Mouse (Mus musculus) macrophage (primary cell): ENCODE measurements around the gene Gm17387. TPM values are rescaled to one million over a fixed set of nuclear protein-coding genes. Genes with fewer than 3 reads are reported as not detected.
"Not testable (repeated sequence)": the region's sequence is repeated elsewhere in the genome, so short reads cannot be mapped to it uniquely, and the experiment has no call there.

Experiments
- H3K27ac ChIP-seq: fragments of 350-480 bp; formaldehyde crosslinking; 2 replicates; pipeline ENCODE4 v1.9.0; 2021
- H3K36me3 ChIP-seq: fragments of 350-480 bp; formaldehyde crosslinking; 2 replicates; pipeline ENCODE4 v1.9.0; 2021; ENCODE audit errors: inconsistent target
- H3K4me3 ChIP-seq: fragments of 350-480 bp; formaldehyde crosslinking; 2 replicates; pipeline ENCODE4 v1.9.0; 2021; ENCODE audit errors: inconsistent target
- H3K79me2 ChIP-seq: fragments of 350-480 bp; formaldehyde crosslinking; 2 replicates; pipeline ENCODE4 v1.9.0; 2021; ENCODE audit errors: inconsistent target
- WGBS: methylation state at CpG from one replicate; pipeline ENCODE4 v1.1.7; 2026; ENCODE audit warnings: inconsistent platforms; ENCODE audit not compliant: missing documents; 5-methylcytosine and 5-hydroxymethylcytosine counted together
- polyA plus RNA-seq: library from polyadenylated mRNA; stranded (reverse); fragments of 250-400 nt; gene quantifications from 3 replicates; pipeline ENCODE4 v1.2.4, GENCODE M21; 2018; ENCODE audit warnings: inconsistent platforms

Gene Gm17387
- polyA plus RNA-seq, 1 experiment from 2014 or later = not detected

DNA sequence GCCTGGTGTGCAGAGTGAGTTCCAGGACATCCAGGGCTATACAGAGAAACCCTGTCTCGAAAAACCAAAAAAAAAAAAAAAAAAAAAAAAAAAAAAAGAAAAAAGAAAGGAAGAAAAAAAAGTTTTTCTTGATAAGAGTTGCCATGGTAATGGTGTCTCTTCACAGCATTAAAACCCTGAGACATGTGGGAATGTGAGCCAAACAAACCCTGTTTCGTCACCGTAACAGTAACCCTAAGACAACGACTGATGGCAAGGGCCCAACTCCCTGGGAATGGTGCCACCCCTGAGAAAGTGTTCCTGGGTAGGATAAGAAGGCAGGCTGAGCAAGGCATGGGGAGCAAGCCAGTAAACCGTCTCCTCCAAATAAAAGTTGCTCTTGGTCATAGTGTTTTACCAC lies 22.0 kb upstream of the Gm17387 start:
- Histone ChIP-seq H3K27ac (no peak overlapping the region), H3K36me3 (no peaks in the 10 kb centered on the region), H3K4me3 (no peak overlapping the region), H3K79me2 (peaks cover 29% of the 10 kb centered on the region)
- 82% methylated on average over 4 of the region's 5 CpGs for WGBS

DNA sequence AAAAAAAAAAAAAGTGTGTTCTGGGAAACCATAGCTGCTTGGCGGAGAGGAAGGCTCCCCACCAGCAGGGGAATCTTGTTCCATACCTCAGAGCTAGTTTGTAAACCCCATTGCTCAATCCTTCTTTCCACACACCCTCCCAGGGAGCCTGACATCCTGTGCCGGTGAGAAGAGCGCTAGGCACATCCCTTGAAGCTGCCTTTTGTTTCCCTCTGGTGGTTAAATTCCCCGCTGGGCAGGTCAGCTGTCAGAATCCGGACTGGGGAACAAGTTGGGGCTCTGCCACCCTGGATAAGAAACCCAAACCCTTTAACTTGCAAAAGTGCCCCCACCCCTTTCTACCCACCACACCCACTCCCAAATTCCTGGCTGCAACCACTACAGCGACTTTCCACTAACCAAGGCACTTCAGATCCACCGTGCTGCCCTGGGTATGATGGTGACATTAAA lies 20.6 kb upstream of the Gm17387 start:
- peaks cover 29% of the 10 kb centered on the region for H3K79me2 ChIP-seq
- H3K27ac ChIP-seq = no peak overlapping the region
- WGBS = 21% methylated on average over 7 of the region's 7 CpGs
- no peak overlapping the region for H3K4me3 ChIP-seq
- H3K36me3 ChIP-seq = no peaks in the 10 kb centered on the region

DNA sequence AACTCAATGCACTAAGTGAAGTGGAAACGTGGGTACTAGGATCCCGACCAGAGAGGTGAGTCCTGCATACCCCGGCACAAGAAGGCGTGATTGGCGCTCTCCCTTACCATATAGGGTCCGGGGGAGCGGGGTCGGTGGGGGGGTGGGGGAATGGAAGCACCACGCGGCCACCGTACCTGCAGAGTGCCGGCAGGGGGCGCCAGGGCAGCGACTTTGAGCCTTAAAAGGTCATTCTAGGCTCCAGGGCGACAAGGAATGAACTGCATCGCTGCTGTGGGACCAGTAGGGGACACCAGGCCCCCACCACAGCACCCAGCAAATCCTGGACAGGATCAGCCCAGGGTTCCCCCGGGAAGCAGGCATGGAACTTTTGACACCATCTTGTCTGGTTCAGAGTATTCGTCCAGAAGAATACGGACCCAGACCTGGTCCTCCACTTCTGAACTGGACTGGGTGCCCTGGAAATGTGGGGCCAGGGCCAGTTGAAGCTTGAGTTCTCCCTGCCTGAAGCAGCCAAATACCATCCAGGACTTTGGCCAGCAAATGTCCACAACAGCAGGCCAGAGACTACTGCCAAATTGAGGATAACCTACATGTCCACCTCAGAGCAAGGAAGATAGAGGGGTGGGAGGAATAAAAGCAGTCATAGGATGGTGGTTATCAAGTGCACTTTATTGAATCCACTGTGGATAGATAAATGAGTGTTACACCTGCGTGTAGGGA lies 19.8 kb upstream of the Gm17387 start:
- peaks cover 29% of the 10 kb centered on the region for H3K79me2 ChIP-seq
- H3K36me3 ChIP-seq = no peaks in the 10 kb centered on the region
- H3K4me3 ChIP-seq = peak overlapping the region; percentile 84
- 5% methylated on average over 16 of the region's 20 CpGs for WGBS
- H3K27ac ChIP-seq = peak overlapping the region; percentile 92

DNA sequence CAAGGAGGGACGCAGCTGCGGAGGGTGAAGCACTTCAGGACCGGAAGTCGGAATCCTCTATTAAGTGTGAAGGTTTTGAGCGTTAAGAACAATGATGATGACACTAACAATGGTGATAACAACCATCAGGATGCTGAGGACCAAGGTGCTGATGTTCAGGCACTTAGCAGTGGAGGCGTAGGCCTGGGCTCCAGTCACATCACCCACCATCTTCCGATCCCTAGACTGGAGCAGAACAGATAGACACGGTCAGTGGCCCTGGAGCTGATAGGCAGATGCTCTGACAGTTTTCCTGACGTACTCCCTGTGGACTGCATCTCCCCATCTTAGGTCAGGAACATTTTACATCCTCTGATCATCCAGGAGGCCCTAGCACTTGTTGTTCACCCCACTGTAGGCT lies 19.3 kb upstream of the Gm17387 start:
- WGBS = 31% methylated on average over 9 of the region's 9 CpGs
- Histone ChIP-seq H3K27ac (peak overlapping the region; percentile 92), H3K79me2 (peaks cover 29% of the 10 kb centered on the region), H3K4me3 (peak overlapping the region; percentile 84), H3K36me3 (0 out of 2 replicates have a peak, but pooled peaks cover 4% of the 10 kb centered on the region)

DNA sequence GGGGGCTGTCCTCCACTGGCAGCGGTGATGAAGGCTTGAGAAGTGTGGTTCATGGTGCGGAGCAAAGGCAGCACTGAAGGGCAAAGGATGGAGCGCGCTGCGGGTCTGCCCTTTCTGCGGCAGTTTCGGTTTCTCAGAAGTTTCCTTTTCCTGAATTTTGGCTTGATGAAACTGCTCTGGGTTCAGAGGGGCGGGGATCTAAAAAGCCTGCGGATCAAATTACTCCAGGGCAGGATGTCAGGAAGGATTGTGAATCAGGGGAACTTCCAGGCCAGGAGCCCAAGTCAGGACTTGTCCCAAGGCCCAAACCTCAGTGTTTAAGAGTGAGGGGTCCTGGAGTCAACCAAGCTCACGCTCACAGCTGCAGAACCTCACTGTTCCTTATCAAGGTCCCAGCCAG lies 18.3 kb upstream of the Gm17387 start, which contains the start of gene Ifitm3:
Gene Ifitm3 (minus strand): TSS at position 178 of the 400 bp plus-strand sequence.
- 0 out of 2 replicates have a peak, but pooled peaks cover 4% of the 10 kb centered on the region for H3K36me3 ChIP-seq
- H3K27ac ChIP-seq = peak within 1 kb of the TSS; percentile 92
- H3K4me3 ChIP-seq = peak within 1 kb of the TSS; percentile 84
- WGBS = 5% methylated on average over 10 of the region's 10 CpGs
- peaks cover 37% of the 10 kb centered on the region for H3K79me2 ChIP-seq

DNA sequence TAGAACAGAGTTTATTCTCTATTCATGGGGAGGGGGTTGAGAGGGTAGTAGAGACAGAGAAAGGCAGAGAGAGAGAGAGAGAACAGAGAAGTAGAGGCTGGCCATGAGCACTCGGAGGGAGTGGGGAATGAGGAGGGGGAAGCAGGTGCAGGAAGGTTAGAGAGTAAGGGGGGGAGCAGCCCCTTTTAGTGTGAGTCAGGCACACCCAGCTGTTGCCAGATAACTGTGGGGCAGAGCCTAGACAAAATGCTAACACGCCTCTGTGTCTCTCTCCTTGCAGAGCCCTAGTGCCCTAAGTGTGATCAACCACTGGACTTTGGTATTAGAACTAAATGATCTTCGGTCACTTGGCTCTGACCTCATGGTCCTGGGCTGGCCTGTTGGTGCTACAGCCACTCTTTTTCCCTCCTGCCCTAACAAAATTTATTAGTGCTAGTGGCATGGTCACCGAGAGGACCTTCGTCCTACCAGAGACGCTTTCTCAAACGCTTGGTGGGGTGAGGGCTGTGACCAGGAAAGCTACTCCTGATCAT lies 17.6 kb upstream of the Gm17387 start:
- Histone ChIP-seq H3K79me2 (peaks cover 45% of the 10 kb centered on the region), H3K36me3 (0 out of 2 replicates have a peak, but pooled peaks cover 4% of the 10 kb centered on the region), H3K4me3 (no peak overlapping the region), H3K27ac (peak overlapping the region; percentile 92)
- 88% methylated on average over 7 of the region's 7 CpGs for WGBS

DNA sequence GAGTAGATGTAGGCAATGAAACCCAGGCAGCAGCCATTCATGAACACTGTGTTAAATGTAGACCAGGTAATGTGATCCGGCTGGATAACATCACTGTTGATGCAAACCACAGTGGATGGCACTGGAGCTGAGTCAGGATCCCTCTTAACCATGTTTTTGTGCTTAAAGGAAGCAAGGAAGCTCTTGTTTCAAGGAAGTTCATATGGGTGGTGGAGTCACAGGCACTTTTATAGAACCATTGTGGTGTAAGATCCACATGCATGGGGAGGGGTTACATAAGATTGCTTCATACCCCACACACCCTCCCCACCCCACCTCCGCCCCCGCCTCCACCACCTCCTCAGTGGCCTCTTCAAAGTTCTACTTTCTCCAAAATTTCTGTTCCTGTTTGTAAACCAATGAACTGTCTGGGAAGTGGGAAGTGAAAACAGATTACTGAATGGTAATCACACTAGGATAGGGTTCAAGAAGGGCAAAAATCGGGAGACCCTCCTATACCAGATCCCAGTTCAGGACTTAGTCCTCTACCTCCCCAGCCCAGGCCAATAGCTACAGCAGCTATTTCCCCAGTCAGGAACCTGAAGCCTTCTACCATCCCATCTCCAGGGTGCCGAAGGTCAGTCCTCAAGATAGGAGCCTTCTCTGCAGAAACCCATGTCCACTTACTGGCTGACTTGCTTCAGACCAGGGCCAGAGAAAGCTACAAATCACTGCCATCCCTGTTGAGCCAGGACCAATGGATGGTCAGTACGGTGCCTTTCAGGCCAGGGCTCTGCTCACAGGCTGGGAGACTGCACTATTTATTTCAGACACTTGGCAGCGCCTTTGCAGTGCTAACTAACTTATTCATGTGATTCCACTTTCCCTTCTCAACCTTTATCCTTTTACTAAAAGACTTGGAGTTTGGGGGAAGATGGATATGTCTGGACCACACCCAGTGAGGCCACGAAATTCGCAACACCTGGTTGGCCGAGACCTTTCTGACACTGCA lies 11.9 kb upstream of the Gm17387 start:
- H3K4me3 ChIP-seq = peak overlapping the region; percentile 43
- 0 out of 2 replicates have a peak, but pooled peaks cover 4% of the 10 kb centered on the region for H3K36me3 ChIP-seq
- H3K79me2 ChIP-seq = peaks cover 18% of the 10 kb centered on the region
- 47% methylated on average over 9 of the region's 10 CpGs for WGBS
- peak overlapping the region; percentile 98 for H3K27ac ChIP-seq

DNA sequence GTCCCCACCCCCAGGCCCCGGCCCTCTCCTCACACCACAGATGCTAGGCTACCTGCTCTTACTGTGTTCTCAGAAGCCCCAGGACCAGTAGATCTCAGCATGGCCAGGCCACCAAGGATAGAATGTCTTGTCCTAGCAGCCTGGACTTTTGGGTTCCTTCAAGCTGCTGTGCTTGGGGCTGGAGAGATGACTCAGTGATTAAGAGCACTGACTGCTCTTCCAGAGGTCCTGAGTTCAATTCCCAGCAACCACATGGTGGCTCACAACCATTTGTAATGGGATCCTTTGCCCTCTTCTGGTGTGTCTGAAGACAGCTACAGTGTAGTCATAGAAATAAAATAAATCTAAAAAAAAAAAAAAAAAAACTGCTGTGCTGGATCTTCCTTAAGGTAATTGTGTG lies 11.1 kb upstream of the Gm17387 start, which contains the start of gene Ifitm6:
Gene Ifitm6 (minus strand): TSS at position 101 of the 400 bp plus-strand sequence.
- peaks cover 18% of the 10 kb centered on the region for H3K79me2 ChIP-seq
- H3K27ac ChIP-seq = peak within 1 kb of the TSS; percentile 98
- H3K36me3 ChIP-seq, H3K4me3 ChIP-seq: not testable (repeated sequence)
- 80% methylated on average over 1 of the region's 1 CpGs for WGBS

DNA sequence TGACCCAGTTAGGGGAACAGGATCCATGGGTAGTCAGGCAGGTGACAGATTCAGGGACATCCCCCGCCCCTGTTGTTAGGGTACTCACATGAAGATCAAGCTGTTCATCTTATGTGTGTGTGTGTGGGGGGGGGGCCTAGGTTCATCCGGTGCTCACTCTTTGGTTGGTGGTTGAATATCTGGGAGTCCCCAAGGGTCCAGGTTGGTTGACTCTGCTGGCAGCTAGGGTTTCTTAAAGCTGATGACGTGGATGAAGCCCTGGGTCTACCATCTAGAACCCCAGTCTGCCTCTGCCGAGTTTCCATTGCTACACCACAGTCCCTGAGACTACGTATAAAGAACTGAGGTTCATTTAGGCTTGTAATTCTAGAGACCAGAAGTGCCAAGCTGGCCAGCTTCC lies 9.9 kb upstream of the Gm17387 start:
- 0 out of 2 replicates have a peak, but pooled peaks cover 4% of the 10 kb centered on the region for H3K36me3 ChIP-seq
- no peak overlapping the region for H3K27ac ChIP-seq
- no peak overlapping the region for H3K4me3 ChIP-seq
- 97% methylated on average over 5 of the region's 5 CpGs for WGBS
- peaks cover 18% of the 10 kb centered on the region for H3K79me2 ChIP-seq

DNA sequence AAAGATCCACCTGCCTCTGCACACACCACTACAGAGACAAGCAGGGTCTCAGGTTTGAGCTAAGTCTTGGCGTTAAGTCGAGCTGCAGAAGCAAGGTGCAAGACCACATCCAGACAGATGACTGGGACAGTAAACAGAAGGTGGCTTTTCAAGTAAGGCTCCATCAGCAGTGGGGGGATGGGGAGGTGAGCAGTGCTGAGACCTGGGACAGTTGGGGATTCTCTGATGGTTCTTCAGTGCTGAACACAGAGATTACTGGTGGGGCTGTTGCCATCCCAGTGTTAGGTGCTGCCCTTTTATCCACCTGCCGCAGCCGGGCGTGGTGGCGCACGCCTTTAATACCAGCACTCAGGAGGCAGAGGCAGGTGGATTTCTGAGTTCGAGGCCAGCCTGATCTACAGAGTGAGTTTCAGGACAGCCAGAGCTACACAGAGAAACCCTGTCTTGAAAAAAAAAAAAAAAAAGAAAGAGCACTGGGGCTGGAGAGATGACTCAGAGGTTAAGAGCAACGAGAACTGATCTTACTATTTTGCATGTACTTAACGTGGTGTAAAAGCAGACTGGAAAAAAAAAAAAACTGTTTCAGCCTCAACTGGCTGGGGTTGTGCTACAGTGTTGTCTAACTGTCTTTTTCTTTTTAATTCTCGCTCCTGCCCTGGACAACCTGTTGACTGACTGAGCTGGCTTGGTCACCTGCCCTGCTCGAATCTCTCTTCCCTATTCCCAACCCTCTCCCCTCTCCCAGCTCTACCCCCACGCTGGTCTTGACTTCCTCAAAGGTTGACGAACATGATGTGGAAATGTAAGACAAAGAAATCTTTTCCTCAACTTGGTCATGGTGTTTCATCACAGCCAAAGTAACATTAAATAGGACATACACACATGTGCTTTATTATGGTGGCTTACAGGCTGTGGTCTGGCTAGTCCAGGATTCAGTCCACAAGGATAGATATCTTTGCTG lies 7.2 kb upstream of the Gm17387 start:
- no peak overlapping the region for H3K4me3 ChIP-seq
- no peaks in the 10 kb centered on the region for H3K36me3 ChIP-seq
- peak overlapping the region; percentile 85 for H3K27ac ChIP-seq
- 54% methylated on average over 12 of the region's 14 CpGs for WGBS
- no peaks in the 10 kb centered on the region for H3K79me2 ChIP-seq

DNA sequence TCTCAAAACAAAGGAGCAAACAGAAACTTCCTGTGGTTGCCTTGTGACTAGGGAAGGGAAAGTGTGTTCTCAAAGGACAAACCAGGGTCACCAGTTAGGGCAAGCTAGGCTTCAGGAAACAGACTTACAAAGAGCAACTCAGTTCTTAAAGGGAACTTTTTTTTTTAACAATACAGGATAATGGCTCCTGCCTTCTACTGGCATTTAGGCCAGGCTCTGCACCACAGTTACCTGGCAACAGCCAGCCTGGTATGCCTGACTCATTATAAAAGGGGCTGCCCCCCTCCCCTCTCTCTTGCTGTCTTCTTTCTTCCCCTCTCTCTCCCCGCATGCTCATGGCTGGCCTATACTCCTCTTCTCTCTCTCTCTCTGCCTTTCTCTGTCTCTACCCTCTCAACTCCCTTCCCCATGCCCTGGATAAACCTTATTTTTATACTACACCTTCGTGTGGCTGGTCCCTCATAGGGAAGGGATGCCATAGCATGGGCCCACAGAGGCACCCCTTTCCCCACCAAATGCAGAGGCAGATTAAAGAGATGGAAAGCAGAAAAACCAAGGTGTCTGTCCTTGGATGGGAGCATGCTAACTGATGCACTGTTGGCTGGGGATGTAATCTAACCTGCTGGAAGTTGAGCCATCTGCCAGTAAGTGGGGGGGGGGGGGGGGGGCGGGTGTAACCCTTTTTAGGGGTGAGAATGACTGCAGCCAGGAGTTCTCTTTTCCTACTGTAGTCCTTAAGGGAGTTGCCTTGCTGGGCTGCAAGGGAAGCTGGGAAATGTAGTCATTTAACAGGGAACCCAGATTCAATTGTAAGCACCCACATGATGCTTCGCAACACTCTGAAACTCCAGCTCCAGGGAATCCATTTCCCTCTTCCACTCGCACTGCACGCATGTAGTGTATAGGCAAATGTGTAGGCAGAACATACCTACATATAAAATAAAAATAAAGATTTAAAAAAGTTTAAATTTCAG lies 3.8 kb upstream of the Gm17387 start:
- H3K4me3 ChIP-seq = no peak overlapping the region
- WGBS = 56% methylated on average over 4 of the region's 6 CpGs
- H3K27ac ChIP-seq = peak overlapping the region; percentile 96
- no peaks in the 10 kb centered on the region for H3K36me3 ChIP-seq
- no peaks in the 10 kb centered on the region for H3K79me2 ChIP-seq

DNA sequence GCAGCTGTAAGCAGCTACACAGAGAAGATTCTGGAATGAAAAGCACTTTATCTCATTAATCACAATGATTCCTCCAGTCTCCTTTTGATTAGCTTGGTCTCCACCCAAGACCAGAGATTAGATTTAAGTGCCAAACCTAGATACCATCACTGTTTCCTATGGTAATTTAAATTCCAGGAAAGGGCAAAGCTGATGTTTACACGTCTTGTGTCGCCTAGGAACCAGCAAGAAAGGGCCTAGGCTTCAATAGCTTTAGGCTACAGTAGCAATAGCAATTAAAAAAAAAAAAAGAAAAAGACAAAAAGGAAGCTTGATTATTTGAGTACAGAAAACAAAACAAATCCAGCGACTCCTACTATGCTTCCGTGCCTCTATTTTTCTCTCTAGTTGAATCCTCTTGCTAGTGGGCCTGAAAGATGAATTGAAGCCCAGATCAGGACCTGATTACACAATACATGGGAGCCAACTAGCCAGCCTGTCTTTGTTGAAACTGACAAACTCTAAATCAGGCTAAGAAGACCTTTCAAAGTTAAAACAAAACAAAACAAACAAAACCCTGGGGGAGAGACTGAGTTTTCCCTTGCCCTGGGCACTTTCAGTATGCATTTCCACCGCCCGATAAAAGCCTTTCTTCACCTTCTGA lies 2.7 kb upstream of the Gm17387 start:
- Histone ChIP-seq H3K79me2 (no peaks in the 10 kb centered on the region), H3K27ac (peak overlapping the region; percentile 96), H3K36me3 (no peaks in the 10 kb centered on the region), H3K4me3 (no peak overlapping the region)
- WGBS = 91% methylated on average over 6 of the region's 6 CpGs
